Mouse (Mus musculus) bone marrow, adult 2 months (tissue): Measurements from ENCODE around the gene Cbfa2t2.

Experiments
- CTCF ChIP-seq: fragments of 200-500 bp; IDR thresholded peaks from 2 replicates; pipeline ENCODE4 v1.5.1; 2011; ENCODE audit warnings: low read length, control low read depth; ENCODE audit not compliant: control insufficient read depth, insufficient read depth
- POLR2A ChIP-seq: fragments of 200-500 bp; IDR thresholded peaks from 2 replicates; pipeline ENCODE4 v1.6.1; 2011; ENCODE audit warnings: low read depth, mild to moderate bottlenecking, control low read depth, low read length, borderline replicate concordance; ENCODE audit not compliant: control insufficient read depth

GRCm38 (mm10) chr2:154569836-154570286 is 133.6 kb downstream of the Cbfa2t2 start, which contains the start of gene E2f1:
- peak; percentile 62; the same call in 1 of the 2 replicates for TF ChIP-seq POLR2A
- TF ChIP-seq CTCF = no peak; the same call in 1 of the 2 replicates
